Mouse (Mus musculus) intestine, embryonic 16.5 days (tissue): Measurements from ENCODE around the gene 2610028H24Rik. TPM values are rescaled to one million over a fixed set of nuclear protein-coding genes. Genes with fewer than 3 reads are reported as not detected.

Experiments
- ATAC-seq: fragments of 200-750 bp; cut with Nextera tagmentation; 2 replicates; pipeline ENCODE4 v1.8.0; 2017; ENCODE audit warnings: moderate TSS enrichment, moderate library complexity
- H3K27ac ChIP-seq: fragments of 300-500 bp; sonication (generic); 2 replicates; pipeline ENCODE4 v1.5.1; 2014; ENCODE audit warnings: mild to moderate bottlenecking, low read length
- H3K27me3 ChIP-seq: fragments of 300-500 bp; sonication (generic); replicated peaks from 2 replicates; pipeline ENCODE4 v1.6.1; 2014; ENCODE audit warnings: low read length, control low read depth, mixed read lengths; ENCODE audit not compliant: control insufficient read depth, insufficient read depth
- H3K36me3 ChIP-seq: fragments of 300-500 bp; sonication (generic); 2 replicates; pipeline ENCODE4 v1.6.1; 2014; ENCODE audit warnings: low read length, control low read depth; ENCODE audit not compliant: control insufficient read depth, insufficient read depth
- H3K4me1 ChIP-seq: fragments of 300-500 bp; sonication (generic); 2 replicates; pipeline ENCODE4 v1.6.1; 2014; ENCODE audit warnings: low read length, control low read depth, mixed read lengths; ENCODE audit not compliant: control insufficient read depth, insufficient read depth
- H3K4me2 ChIP-seq: fragments of 300-500 bp; sonication (generic); 2 replicates; pipeline ENCODE4 v1.6.1; 2014; ENCODE audit warnings: low read depth, low read length, control low read depth
- H3K4me3 ChIP-seq: fragments of 300-500 bp; sonication (generic); 2 replicates; pipeline ENCODE4 v1.5.1; 2014; ENCODE audit warnings: mild to moderate bottlenecking, low read length
- H3K9ac ChIP-seq: fragments of 300-500 bp; sonication (generic); 2 replicates; pipeline ENCODE4 v1.6.1; 2014; ENCODE audit warnings: low read depth, low read length
- H3K9me3 ChIP-seq: fragments of 300-500 bp; sonication (generic); 2 replicates; pipeline ENCODE4 v1.6.1; 2016; ENCODE audit warnings: low read length, control low read depth; ENCODE audit not compliant: control insufficient read depth
- WGBS: fragments of 180-500 bp; shearing (Covaris S2); extraction: QIAGEN DNeasy Blood & Tissue Kit; methylation state at CpG from one replicate; pipeline ENCODE4 v1.1.7; 2014; 5-methylcytosine and 5-hydroxymethylcytosine counted together
- polyA plus RNA-seq: library from polyadenylated mRNA; unstranded; fragments of >200 nt; fragmentation: Nextera tagmentation; extraction: Ambion mirVana; gene quantifications from 2 replicates; pipeline ENCODE4 v1.2.1, GENCODE M21; 2015

2610028H24Rik gene
- polyA plus RNA-seq, 1 experiment from 2014 or later, result not detected

DNA sequence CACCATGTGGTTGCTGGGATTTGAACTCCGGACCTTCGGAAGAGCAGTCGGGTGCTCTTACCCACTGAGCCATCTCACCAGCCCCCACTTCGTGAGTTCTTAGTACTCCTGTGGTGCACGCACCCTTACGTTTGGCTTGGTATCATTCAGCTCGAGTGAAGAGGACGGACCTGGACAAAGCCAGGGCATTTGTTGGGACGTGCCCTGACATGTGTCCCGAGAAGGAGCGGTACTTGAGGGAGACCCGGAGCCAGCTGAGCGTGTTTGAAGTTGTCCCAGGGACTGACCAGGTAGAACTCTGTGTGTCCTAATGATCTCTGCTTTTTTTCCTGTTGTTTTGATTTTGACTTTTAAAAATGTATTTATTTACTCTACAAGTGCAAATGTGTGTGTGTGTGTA, 32.0 kb downstream of the 2610028H24Rik start:
- ATAC-seq, result no peak
- WGBS, result 94% methylated on average over 13 of the region's 13 CpGs
- Histone ChIP-seq H3K36me3 (peaks cover 7% of the 10 kb centered on the region), H3K4me2 (no peak overlapping the region), H3K27ac (no peak overlapping the region), H3K4me1 (no peaks in the 10 kb centered on the region), H3K9ac (no peak overlapping the region), H3K4me3 (no peak overlapping the region), H3K9me3 (no peaks in the 10 kb centered on the region), H3K27me3 (no peaks in the 10 kb centered on the region)

GRCm38 (mm10) chr10:76481480-76481879, 32.6 kb downstream of the 2610028H24Rik start:
- Histone ChIP-seq H3K27ac (no peak overlapping the region), H3K9ac (no peak overlapping the region), H3K9me3 (no peaks in the 10 kb centered on the region), H3K4me3 (no peak overlapping the region), H3K27me3 (no peaks in the 10 kb centered on the region), H3K36me3 (peaks cover 10% of the 10 kb centered on the region), H3K4me2 (no peak overlapping the region), H3K4me1 (no peaks in the 10 kb centered on the region)
- no peak for ATAC-seq
- 92% methylated on average over 6 of the region's 6 CpGs for WGBS

DNA sequence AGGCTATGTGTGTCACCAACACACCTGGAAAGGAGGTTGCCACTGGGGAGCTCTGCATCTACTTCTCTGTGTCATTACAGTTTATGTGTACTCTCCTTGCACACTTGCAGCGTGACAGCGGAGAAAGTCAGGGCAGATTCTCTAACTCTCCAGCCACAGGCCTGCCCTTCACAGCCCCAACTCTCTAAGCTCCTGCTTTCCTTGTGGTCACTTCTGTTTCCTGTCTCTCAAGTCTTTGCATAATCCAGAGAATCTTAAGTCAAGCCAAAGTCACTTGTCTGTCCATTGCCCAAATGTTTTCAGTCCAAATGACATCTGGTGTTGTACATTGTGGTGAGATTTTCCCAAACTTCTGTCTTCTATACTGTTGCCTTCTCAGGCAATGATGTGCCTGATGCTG, 37.4 kb downstream of the 2610028H24Rik start:
- WGBS, result 91% methylated on average over 2 of the region's 2 CpGs
- H3K36me3 ChIP-seq, result peaks cover 18% of the 10 kb centered on the region
- no peak overlapping the region for H3K4me2 ChIP-seq
- no peak for ATAC-seq
- no peaks in the 10 kb centered on the region for H3K27me3 ChIP-seq
- no peak overlapping the region for H3K4me3 ChIP-seq
- no peak overlapping the region for H3K27ac ChIP-seq
- H3K9me3 ChIP-seq, result no peaks in the 10 kb centered on the region
- H3K4me1 ChIP-seq, result no peaks in the 10 kb centered on the region
- H3K9ac ChIP-seq, result no peak overlapping the region

DNA sequence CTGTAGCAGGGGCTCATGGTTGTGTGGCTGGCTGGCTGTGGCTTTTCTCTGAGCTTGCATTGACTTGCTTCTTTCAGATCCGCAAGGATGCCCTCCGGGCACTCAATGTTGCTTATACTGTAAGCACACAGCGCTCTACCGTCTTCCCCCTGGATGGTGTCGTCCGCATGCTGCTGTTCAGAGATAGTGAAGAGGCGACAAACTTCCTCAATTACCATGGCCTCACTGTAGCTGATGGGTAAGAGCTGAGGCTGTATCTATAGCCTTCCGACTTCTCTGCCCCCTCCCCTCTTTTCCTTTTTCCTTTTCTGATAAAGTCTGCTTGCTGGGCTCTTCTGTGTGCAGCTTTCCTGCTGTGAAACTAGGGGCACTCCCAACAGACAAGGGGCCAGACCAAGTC, 39.4 kb downstream of the 2610028H24Rik start:
- Histone ChIP-seq H3K36me3 (peaks cover 27% of the 10 kb centered on the region), H3K9me3 (no peaks in the 10 kb centered on the region)

GRCm38 (mm10) chr10:76489205-76489604, 40.3 kb downstream of the 2610028H24Rik start:
- no peak overlapping the region for H3K9ac ChIP-seq
- no peak overlapping the region for H3K4me3 ChIP-seq
- H3K36me3 ChIP-seq, result peaks cover 27% of the 10 kb centered on the region
- H3K4me2 ChIP-seq, result no peak overlapping the region
- 87% methylated on average over 15 of the region's 15 CpGs for WGBS
- no peak for ATAC-seq
- H3K27me3 ChIP-seq, result no peaks in the 10 kb centered on the region
- H3K4me1 ChIP-seq, result no peaks in the 10 kb centered on the region
- H3K9me3 ChIP-seq, result no peaks in the 10 kb centered on the region
- no peak overlapping the region for H3K27ac ChIP-seq

More for the DNA sequence above, 39.4 kb downstream of the 2610028H24Rik start:
- H3K4me1 ChIP-seq, result no peaks in the 10 kb centered on the region
- H3K27me3 ChIP-seq, result no peaks in the 10 kb centered on the region
- no peak for ATAC-seq
- no peak overlapping the region for H3K9ac ChIP-seq
- no peak overlapping the region for H3K27ac ChIP-seq
- H3K4me2 ChIP-seq, result no peak overlapping the region
- H3K4me3 ChIP-seq, result no peak overlapping the region
- 87% methylated on average over 8 of the region's 8 CpGs for WGBS

GRCm38 (mm10) chr10:76493527-76493926, 44.6 kb downstream of the 2610028H24Rik start:
- H3K9ac ChIP-seq, result no peak overlapping the region
- H3K4me2 ChIP-seq, result no peak overlapping the region
- H3K4me3 ChIP-seq, result no peak overlapping the region
- WGBS, result 89% methylated on average over 1 of the region's 1 CpGs
- H3K36me3 ChIP-seq, result peaks cover 30% of the 10 kb centered on the region
- no peaks in the 10 kb centered on the region for H3K4me1 ChIP-seq
- no peaks in the 10 kb centered on the region for H3K9me3 ChIP-seq
- no peak for ATAC-seq
- H3K27me3 ChIP-seq, result no peaks in the 10 kb centered on the region
- no peak overlapping the region for H3K27ac ChIP-seq

DNA sequence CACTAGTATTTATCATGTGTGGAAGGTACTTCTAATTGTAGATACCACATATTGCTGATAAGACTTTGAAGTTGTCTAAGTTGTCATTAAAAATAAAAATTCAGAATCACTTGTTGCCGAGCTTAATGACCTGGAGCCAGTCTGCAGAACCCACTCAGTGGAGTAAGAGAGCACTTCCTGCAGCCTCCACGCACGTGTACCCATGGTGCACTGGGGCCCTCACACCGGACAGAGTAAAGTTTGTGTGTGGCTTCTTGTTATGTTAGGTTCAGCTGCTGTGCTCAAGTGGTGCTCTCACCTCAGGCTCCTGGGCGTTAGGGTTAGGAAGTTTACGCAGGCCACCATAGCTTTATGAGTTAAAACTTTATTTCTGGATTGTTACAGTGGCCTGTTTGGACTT, 46.6 kb downstream of the 2610028H24Rik start:
- no peak for ATAC-seq
- Histone ChIP-seq H3K27ac (no peak overlapping the region), H3K4me1 (no peaks in the 10 kb centered on the region), H3K4me2 (no peak overlapping the region), H3K36me3 (peaks cover 21% of the 10 kb centered on the region), H3K4me3 (no peak overlapping the region), H3K9me3 (no peaks in the 10 kb centered on the region), H3K9ac (no peak overlapping the region), H3K27me3 (no peaks in the 10 kb centered on the region)
- 92% methylated on average over 6 of the region's 6 CpGs for WGBS

GRCm38 (mm10) chr10:76496366-76496765, 47.5 kb downstream of the 2610028H24Rik start:
- H3K4me3 ChIP-seq, result no peak overlapping the region
- no peak for ATAC-seq
- H3K27me3 ChIP-seq, result no peaks in the 10 kb centered on the region
- no peak overlapping the region for H3K4me2 ChIP-seq
- WGBS, result 95% methylated on average over 7 of the region's 7 CpGs
- H3K9ac ChIP-seq, result no peak overlapping the region
- peaks cover 17% of the 10 kb centered on the region for H3K36me3 ChIP-seq
- no peak overlapping the region for H3K27ac ChIP-seq
- no peaks in the 10 kb centered on the region for H3K9me3 ChIP-seq
- H3K4me1 ChIP-seq, result no peaks in the 10 kb centered on the region

GRCm38 (mm10) chr10:76497522-76497921, 48.6 kb downstream of the 2610028H24Rik start:
- Histone ChIP-seq H3K4me1 (no peaks in the 10 kb centered on the region), H3K4me2 (no peak overlapping the region), H3K4me3 (no peak overlapping the region), H3K27me3 (no peaks in the 10 kb centered on the region), H3K9ac (no peak overlapping the region), H3K27ac (no peak overlapping the region), H3K9me3 (no peaks in the 10 kb centered on the region), H3K36me3 (peaks cover 13% of the 10 kb centered on the region; the same call in 1 of the 2 replicates)
- no peak for ATAC-seq
- 89% methylated on average over 4 of the region's 4 CpGs for WGBS

- no peak overlapping the region for H3K4me3 ChIP-seq
- WGBS, result 54% methylated on average over 11 of the region's 11 CpGs
- H3K27me3 ChIP-seq, result no peaks in the 10 kb centered on the region
- H3K4me1 ChIP-seq, result no peaks in the 10 kb centered on the region
- ATAC-seq, result peak; percentile 81
- H3K27ac ChIP-seq, result no peak overlapping the region
- H3K4me2 ChIP-seq, result no peak overlapping the region
- H3K9me3 ChIP-seq, result no peaks in the 10 kb centered on the region
- H3K36me3 ChIP-seq, result peaks cover 8% of the 10 kb centered on the region
- H3K9ac ChIP-seq, result no peak overlapping the region
Observed at GRCm38 (mm10) chr10:76504271-76504943, 55.5 kb downstream of the 2610028H24Rik start.
